ENCODE assay signal across 11 mouse cellular contexts in the genomic region with DNA sequence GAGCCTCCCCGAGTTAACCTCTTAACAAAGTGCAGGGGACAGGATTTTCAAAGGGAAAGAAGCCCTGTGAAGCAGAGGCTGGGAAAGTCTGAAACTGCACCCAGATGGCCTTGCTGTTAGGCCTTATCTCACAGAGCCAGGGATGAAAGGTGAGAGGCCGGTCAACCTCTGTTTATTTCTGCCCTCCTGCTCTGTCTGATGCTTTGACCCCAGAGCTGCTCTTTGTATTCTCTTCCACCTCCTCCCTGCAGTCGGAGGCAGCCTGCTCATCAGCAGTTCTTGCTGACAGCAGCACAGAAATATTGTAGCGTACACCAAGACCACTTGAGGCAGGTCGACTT.
DNase-seq lines count a peak whose midpoint lies in the region; ATAC-seq and TF ChIP-seq lines count a peak whose summit lies in the region.
"Had no signal": no experiment of that assay in that cellular context is flagged by ENCODE, and none has a peak within 500 bp of the region (broad histone marks: within the 10 kb centered on the region; RNA-seq: fewer than 3 reads in every experiment).

No protein-coding gene starts in this region.

- peak; percentile 93 for DNase-seq in heart, embryonic 10.5 days (ENCODE audit: low spot score)
- DNase-seq in heart, adult 18-20 months = no peak
- DNase-seq in stomach, postnatal 0 days (ENCODE audit: low spot score) = no peak
- DNase-seq in yolk sac, embryonic 10.5 days (ENCODE audit: low spot score) = peak; percentile 90
- DNase-seq: adrenal gland, postnatal 36 days; B cell, adult 2 months had no signal

- 0 out of 2 replicates have a peak overlapping the region, but pooled peaks have one; percentile 9 for H3K4me3 ChIP-seq in heart, embryonic 10.5 days
- H3K4me3 ChIP-seq in stomach, embryonic 14.5 days (ENCODE audit: low read depth, low read length) = no peak overlapping the region
- H3K4me3 ChIP-seq in stomach, postnatal 0 days (ENCODE audit: low read depth, low read length) = no peak overlapping the region
- H3K4me3 ChIP-seq in liver, embryonic 12.5 days = peak overlapping the region; percentile 27

- no peak overlapping the region for H3K9ac ChIP-seq in stomach, embryonic 14.5 days (replicated peaks; ENCODE audit: low read depth, low read length)
- H3K9ac ChIP-seq in stomach, postnatal 0 days (ENCODE audit: low read length) = no peak overlapping the region
- H3K9ac ChIP-seq in liver, embryonic 12.5 days = peak overlapping the region; percentile 56

- H3K4me1 ChIP-seq in heart, embryonic 10.5 days = peaks cover 52% of the 10 kb centered on the region
- 0 out of 2 replicates have a peak, but pooled peaks cover 4% of the 10 kb centered on the region for H3K4me1 ChIP-seq in stomach, embryonic 14.5 days (ENCODE audit: control insufficient read depth, insufficient read depth, low read length)
- no peaks in the 10 kb centered on the region for H3K4me1 ChIP-seq in stomach, postnatal 0 days (replicated peaks; ENCODE audit: control insufficient read depth, insufficient read depth)
- H3K4me1 ChIP-seq in liver, embryonic 12.5 days = peaks cover 52% of the 10 kb centered on the region

- TF ChIP-seq CTCF in stomach, postnatal 0 days (IDR thresholded peaks at IDR 0.05; ENCODE audit: low read depth) = no peak

- H3K9me3 ChIP-seq in heart, embryonic 10.5 days = no peaks in the 10 kb centered on the region
- no peaks in the 10 kb centered on the region for H3K9me3 ChIP-seq in stomach, embryonic 14.5 days (ENCODE audit: control insufficient read depth, low read depth, low read length)
- no peaks in the 10 kb centered on the region for H3K9me3 ChIP-seq in stomach, postnatal 0 days (ENCODE audit: control insufficient read depth, low read length)
- H3K9me3 ChIP-seq in liver, embryonic 12.5 days (replicated peaks) = no peaks in the 10 kb centered on the region

- no peak overlapping the region for H3K4me2 ChIP-seq in stomach, embryonic 14.5 days (replicated peaks; ENCODE audit: low read depth, low read length)
- H3K4me2 ChIP-seq in stomach, postnatal 0 days (replicated peaks; ENCODE audit: low read depth) = no peak overlapping the region
- peak overlapping the region; percentile 66 for H3K4me2 ChIP-seq in liver, embryonic 12.5 days

- WGBS in heart, embryonic 10.5 days = 3% methylated on average over 5 of the region's 5 CpGs
- WGBS in stomach, embryonic 14.5 days = 22% methylated on average over 5 of the region's 5 CpGs
- 43% methylated on average over 5 of the region's 5 CpGs for WGBS in stomach, postnatal 0 days
- 8% methylated on average over 5 of the region's 5 CpGs for WGBS in liver, embryonic 12.5 days (ENCODE audit: insufficient replicate concordance)

- no peak for TF ChIP-seq EP300 in stomach, postnatal 0 days (optimal IDR thresholded peaks at IDR 0.05)

- ATAC-seq in stomach, embryonic 14.5 days (ENCODE audit: insufficient number of reproducible peaks, insufficient read depth, low FRiP score, low read depth) = peak; percentile 75; the same call in 1 of the 2 replicates
- ATAC-seq in stomach, postnatal 0 days (ENCODE audit: low FRiP score, low TSS enrichment) = no peak
- ATAC-seq in liver, embryonic 12.5 days = peak; percentile 98
- ATAC-seq in frontal cortex, adult (ENCODE audit: low TSS enrichment) = no peak
- ATAC-seq in megakaryocyte, adult 5-6 weeks (ENCODE audit: poor library complexity, severe bottlenecking) = no peak
- ATAC-seq: Patski had no signal

- no peaks in the 10 kb centered on the region for H3K27me3 ChIP-seq in heart, embryonic 10.5 days (ENCODE audit: insufficient read depth, poor library complexity, severe bottlenecking)
- no peaks in the 10 kb centered on the region for H3K27me3 ChIP-seq in stomach, embryonic 14.5 days (ENCODE audit: control insufficient read depth, insufficient read depth, low read length)
- no peaks in the 10 kb centered on the region for H3K27me3 ChIP-seq in stomach, postnatal 0 days (ENCODE audit: control insufficient read depth, insufficient read depth, low read length)
- no peaks in the 10 kb centered on the region for H3K27me3 ChIP-seq in liver, embryonic 12.5 days (replicated peaks)
- H3K27me3 ChIP-seq: Patski had no signal

- no peaks in the 10 kb centered on the region for H3K36me3 ChIP-seq in heart, embryonic 10.5 days
- H3K36me3 ChIP-seq in stomach, embryonic 14.5 days (ENCODE audit: control insufficient read depth, insufficient read depth, low read length) = no peaks in the 10 kb centered on the region
- H3K36me3 ChIP-seq in stomach, postnatal 0 days (ENCODE audit: control insufficient read depth, insufficient read depth, low read length) = no peaks in the 10 kb centered on the region
- no peaks in the 10 kb centered on the region for H3K36me3 ChIP-seq in liver, embryonic 12.5 days

- H3K27ac ChIP-seq in heart, embryonic 10.5 days = peak overlapping the region; percentile 75
- no peak overlapping the region for H3K27ac ChIP-seq in stomach, embryonic 14.5 days (ENCODE audit: low read length)
- H3K27ac ChIP-seq in stomach, postnatal 0 days (replicated peaks) = no peak overlapping the region
- peak overlapping the region; percentile 95 for H3K27ac ChIP-seq in liver, embryonic 12.5 days

Comparison
In these comparisons a context has a peak if more than half of its experiments do, and no peak if none do; other contexts are left out.
1. DNase-seq: peak in heart, embryonic 10.5 days (single experiment) and yolk sac, embryonic 10.5 days (single experiment); none in heart, adult 18-20 months (0 of 2) and stomach, postnatal 0 days (single experiment).
2. ATAC-seq: peak in stomach, embryonic 14.5 days (single experiment) and liver, embryonic 12.5 days (single experiment); none in stomach, postnatal 0 days (single experiment), frontal cortex, adult (single experiment) and megakaryocyte, adult 5-6 weeks (single experiment).
3. H3K27ac ChIP-seq: peak in heart, embryonic 10.5 days (single experiment) and liver, embryonic 12.5 days (single experiment); none in stomach, embryonic 14.5 days (single experiment) and stomach, postnatal 0 days (single experiment).
4. H3K4me3 ChIP-seq: peak in heart, embryonic 10.5 days (single experiment) and liver, embryonic 12.5 days (single experiment); none in stomach, embryonic 14.5 days (single experiment) and stomach, postnatal 0 days (single experiment).